Mouse (Mus musculus): Measurements from ENCODE around the gene Lypd1. TPM values are rescaled to one million over a fixed set of nuclear protein-coding genes. Genes with fewer than 3 reads are reported as not detected.
A peak's percentile ranks its signal among the peaks of the same experiment; 100 is the strongest.

Gene Lypd1
- 100 to 1,000 TPM in 1 of 2 experiments, 10 to 100 TPM in 1; 99.3 to 100 TPM for total RNA-seq (2021)

DNA sequence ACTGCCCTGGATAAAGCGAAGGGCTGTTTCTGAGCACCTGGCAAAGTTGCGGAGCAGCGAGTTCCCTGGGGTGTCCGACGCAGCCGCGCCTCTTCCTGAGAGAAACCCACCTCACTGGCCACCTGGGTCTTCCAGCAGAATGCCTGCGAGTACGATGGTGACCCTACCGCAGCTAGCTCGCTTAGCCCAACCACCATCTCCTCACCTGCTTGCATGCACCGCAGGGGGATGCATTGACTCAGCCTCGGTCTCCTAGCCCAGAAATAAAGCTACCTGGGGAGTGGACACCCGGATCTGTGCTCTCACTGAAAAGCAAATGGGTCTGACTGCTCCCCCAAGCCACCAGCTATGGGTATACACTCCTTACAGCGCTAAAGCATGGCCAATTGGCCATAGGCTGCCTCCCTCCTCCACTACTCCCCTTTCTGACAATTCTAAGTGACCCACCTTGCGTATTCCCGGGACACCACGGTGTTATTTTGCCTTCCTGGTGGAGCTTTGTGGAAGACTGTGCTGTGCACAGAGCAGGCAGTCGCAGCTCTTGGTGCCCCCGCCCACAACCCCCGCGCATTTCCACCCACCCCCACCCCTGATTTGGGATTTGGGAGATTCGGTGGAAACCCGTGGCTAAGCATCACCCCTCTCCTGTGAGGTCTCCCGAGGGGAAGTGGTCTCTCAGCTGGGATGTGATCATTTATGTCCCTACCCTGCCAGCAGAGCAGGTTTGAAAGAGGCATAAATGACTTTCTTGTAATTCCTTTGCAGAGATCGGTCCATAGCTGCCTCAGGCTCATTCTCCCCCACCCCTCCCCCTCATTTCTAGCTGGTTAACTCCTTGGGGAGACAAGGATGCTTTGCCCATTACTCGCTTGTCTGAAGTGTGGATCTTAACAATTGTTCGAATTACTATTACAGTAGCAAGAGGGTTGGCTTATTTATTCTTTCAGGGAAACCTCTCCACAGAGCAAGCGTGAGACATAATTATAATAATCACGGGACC is at the start of gene Lypd1:
TSS of gene Lypd1 (minus strand) at position 501 of the 1,000 bp plus-strand sequence.
- DNase-seq: no peak

DNA sequence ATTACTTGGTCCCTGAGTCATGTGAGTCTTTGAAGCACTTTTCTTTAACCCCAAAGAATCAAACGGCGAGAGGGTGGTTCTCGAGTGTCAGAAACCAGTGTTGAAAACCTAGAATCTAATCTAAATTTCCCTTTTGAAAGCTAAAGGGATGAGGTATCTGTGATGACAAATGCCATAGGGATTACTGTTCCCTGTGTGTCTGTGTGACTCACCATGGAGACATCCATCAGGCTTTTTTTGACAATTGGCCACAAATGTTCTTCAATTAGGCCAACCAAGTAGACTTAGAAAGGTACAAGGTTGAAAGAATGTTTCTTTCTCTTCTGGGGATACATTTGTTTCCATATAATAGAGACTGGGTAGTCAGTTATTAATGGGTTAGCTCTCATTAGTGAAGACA is 38.1 kb upstream of the Lypd1 start:
- DNase-seq: no peak

DNA sequence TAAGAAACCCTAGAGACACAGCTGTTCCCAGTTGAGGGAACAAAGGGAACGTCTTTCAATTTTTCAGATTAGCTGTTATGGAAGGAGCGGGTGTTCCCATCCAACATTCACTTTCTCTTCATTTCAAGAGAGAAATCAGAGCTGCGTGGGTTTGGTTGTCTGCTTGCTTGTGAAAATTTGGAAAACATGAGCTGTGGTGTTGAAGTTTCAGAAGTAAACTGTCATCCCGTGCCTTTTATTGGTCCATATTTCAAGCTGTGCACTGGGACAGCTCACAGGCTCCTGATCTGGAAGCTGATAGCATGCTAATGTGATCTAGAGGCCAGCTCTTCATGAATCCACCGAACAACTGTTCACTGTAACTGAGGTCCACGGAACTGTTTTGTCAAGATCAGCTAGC is 36.2 kb upstream of the Lypd1 start:
- DNase-seq: peak in 1 of 2 experiments; percentile 13

DNA sequence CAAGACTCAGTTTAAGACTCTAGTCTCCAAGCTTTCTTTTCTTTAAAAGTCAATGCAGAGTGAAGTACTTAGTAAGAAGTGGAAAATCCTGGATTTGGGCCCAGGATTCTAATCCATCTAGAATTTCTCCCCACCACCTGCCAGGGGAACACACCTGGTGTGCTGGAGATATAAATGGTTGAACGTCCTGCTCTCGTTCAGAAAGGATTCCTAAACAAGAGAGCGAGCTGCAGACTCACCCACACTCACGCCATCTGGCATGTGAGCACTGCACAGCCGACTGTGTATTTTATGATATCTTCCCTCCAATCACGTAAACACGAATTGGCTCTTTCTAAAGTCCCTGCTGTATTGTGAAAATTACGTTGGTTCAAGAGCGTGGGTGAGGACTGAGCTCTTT is 32.2 kb upstream of the Lypd1 start:
- DNase-seq: peak; percentile 56 to 62

DNA sequence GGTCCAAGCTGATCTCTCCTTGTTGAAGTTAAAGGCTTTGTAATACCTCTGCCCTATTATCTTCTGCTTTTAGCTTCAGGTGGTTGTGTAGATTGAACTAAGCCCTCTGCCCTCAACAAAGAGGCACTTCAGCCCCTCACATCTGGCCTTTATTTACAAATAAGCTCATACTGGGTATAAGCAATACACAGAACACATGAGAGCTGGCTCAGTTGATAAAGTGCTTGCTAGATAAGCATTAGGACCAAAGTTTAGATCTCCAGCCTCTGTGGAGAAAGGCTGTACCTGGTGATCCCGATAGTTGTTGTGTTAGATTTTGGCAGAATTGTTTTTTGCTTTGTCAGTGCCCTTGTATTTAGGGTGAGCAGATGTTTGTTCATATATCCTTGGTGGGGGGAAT is 30.4 kb upstream of the Lypd1 start:
- no peak for DNase-seq

DNA sequence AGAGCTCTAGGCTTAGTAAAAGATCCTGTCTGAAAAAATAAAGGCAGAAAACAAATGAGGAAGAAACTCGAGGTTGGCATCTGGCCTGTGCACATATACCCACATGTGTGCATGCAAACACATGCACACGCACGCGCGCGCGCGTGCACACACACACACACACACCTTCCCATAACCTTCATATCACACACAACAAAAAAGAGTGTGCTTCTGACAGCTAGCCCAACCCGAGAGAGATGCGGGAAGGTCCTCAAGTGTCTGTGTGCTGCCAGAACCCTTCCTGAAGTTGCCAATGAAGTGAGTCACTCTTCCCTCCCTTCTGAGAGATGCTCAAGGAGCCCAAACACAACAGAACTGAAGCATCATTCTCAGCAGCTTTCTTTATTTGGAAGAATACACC is 12.6 kb upstream of the Lypd1 start:
- DNase-seq: no peak

DNA sequence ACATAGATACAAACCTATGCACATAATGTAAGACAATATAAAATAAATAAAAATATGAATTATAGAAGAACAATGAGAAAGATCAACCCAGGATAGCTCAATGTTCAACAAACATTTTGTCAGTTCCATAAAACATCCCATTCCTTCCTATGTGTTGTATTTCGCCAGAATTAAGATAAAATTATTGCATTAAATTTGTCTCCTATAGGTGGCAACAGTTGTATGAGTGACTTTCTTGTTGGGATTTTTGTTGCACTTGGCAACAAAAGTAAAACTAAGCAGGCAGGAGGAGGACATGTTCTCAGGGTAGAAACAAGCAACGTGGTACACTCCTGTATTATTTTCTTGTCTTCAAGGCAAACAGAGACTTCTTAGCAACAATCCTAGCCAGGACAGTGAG is 10.2 kb upstream of the Lypd1 start:
- DNase-seq: no peak

DNA sequence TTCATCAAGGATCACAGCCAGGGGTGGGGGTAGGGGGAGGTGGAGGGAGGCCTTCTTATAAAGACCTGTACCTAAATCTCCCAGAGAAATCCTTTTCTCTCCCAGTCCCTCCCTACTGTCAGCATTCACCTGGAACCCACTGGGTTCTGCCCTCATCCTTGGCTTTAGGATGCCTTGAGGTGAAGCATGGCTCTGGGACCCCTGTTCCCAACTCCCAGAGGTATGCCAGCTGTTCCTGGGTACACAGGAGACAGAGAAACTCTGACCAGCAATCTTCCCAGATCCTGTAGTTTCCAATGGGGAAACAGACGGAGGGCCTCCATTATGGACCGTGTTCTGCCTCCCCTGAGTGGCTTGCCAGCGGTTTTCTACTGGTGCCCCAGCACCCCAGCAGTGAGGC is 7.8 kb upstream of the Lypd1 start:
- DNase-seq: no peak

DNA sequence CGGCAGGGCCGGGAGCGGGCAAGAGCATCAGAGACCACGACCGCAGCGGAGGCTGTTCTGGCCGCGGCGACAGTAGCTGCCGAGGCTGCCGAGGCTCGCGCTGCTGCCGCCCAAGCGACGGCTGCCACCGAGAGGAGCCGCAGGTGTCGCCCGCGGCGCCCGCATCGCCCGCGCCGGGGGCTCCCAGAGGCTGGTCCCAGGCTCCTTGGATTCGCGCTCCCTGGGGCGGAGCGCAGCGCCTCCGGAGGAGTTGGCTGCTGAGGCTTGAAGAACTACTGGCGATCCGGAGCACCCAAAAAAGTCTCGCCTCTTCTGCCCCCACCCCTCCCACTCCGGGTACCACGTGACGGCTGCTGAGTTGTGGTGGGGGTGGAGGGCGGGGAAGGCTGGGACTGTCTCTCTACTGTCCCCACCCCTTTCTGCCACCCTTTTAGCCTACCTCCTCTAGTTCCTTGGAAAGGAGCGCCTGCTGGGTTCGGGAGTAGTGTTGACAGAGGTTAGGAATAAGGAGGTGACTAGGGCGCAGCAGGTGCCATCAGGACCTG is 928 bp downstream of the Lypd1 start:
- peak; percentile 55 to 57 for DNase-seq

DNA sequence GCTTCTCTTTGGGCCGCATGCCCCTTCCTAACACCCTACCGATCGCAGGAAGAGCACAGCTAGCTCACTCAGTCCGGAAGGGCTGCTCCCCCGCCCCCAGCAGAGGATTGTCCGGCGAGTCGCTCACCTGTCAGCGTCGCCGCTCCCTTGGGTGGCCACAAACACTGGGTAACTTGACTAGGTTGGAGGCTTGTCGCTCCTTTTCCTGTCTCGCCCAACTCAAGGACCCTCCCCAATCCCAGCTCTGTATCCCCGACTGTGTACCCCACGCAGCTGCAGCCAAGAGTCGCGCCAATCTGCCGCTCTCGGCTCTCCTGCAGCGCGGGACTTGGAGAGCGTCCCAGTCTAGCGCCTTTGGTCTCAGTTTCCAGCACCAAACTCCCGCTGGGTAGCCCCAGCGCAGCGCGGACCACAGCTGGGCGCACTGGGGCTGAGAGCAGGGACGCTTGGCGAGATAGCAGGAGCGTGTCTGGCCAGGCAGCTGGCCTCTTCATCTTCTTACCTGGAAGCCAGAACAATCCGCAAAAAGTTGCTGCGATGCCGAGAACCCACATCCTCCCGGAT is 1.5 kb downstream of the Lypd1 start:
- peak; percentile 48 to 51 for DNase-seq

DNA sequence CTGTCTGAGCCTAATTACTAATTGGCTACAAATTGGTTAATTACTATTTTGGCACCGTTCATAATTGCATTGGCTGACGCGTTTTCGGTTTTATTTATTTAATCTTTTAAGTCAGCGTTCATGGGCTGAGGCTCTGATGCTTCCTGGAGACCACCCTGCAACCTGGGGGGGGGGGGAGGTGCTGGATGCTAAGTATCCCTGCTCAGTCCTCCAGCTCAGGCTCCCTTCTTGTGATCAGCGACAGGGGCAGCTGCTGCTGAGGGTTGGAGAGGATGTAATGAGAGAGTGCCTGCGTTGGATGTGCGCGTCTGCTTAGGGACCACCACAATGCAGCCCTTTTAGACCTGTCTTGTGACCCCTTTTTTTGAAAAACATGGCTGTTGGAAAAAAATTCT is 2.0 kb downstream of the Lypd1 start:
- no peak for DNase-seq

DNA sequence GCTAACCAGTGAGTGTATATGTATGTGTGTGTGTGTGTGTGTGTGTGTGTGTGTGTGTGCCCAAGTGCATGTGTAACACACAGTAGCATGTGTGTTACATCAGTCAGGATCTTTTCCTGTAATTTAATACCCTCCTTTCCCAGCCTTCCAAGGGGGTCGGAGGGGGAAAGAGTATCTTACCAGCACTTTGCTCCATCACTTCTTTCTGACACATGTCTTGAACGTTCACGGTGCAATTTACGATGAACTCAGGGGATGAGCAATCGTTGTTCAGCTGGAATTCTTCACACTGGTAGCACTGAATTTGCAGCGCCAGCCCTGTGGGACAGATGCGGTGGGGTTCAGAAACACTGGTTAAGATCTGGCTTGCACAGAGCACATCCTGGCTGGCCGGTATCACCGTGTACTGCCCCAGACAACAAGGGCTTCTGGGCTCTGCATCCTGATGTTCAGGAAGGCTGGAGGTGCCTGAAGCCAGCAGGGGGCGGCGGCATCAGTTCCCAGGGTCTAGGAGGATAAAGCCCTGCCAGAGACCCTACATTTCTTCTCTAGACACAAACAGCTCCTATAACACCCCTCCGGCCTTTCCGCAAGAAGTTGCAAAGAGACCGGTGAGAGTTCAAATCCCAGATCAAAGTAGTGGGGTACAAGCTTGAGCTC is 2.6 kb downstream of the Lypd1 start:
- DNase-seq: peak; percentile 26 to 30

DNA sequence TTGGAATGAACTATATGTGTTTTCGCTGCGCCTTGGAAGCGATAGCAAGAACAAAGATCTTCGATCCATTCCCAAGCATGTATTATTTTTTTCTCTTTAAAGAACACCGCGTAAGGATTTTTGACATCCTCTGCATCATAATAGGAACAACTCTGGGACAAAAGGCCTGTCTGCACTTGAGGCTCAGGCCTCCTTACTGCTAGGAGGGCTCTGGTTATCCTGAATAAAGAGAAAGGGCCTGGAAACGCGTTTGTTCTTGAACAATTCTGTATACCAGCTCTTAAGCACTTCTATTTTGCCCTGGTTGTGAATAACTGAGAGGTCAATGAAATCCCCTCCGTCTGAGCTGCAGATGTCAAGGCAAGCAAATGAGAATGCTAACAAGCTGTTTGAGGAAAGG is 19.7 kb downstream of the Lypd1 start:
- DNase-seq: no peak

DNA sequence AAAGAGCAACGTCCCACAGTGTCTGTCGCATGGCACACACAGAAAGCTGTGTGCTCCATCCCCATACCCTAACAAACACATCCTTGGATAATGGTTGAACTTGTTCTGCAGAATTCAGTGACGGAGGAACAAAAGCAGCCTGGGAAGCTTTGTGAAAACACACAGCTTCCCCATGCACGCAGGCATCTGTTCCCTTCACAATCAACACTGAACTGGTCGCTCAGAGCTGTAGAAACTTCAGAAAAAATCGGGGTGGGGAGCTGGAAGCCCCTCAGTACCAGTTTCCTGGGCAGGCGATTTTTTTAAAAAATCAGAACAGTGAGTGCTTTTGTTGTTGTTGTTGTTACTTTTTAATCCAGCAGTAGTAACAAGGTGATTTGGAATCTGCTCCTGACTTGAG is 42.8 kb downstream of the Lypd1 start:
- DNase-seq: no peak

DNA sequence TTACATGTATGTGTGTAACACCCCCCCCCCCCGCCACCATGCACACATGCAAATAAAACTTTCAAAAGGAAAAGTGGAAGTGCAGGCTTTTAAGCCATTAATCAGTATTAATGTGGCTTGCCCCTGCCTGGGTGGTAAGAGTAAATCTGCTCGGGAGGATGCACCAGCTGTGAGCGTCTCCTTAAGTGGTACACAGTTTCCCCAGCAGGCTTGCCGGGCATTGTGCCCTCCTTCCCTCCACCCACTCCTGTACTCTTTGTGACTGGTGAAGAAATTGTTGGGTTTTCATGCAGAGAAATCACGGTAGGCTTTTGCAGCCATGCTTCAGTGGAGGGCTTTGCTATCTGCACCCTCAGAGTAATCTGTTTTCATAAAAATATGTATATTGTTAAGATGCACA is 54.3 kb downstream of the Lypd1 start:
- peak in 1 of 2 experiments; percentile 35 for DNase-seq

DNA sequence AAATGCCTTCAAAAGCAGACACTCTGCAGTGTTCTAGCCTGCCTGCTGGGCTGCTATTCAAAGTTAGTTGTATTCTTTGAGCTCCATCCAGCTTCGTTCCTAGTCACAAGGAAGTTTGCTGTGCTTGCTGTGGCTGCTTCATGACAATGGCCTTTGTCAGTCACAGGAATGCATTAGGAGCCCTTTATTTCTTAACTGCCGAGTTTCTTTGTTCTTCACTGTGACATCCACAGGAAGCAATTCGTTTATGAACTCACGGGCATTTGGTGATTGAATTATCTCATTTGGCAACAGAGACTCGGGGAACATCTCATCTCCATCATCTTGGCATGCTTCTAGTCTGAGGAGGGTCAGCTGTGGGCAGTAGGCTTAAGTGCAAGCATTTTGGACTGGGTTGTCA is 58.3 kb downstream of the Lypd1 start:
- DNase-seq: no peak

DNA sequence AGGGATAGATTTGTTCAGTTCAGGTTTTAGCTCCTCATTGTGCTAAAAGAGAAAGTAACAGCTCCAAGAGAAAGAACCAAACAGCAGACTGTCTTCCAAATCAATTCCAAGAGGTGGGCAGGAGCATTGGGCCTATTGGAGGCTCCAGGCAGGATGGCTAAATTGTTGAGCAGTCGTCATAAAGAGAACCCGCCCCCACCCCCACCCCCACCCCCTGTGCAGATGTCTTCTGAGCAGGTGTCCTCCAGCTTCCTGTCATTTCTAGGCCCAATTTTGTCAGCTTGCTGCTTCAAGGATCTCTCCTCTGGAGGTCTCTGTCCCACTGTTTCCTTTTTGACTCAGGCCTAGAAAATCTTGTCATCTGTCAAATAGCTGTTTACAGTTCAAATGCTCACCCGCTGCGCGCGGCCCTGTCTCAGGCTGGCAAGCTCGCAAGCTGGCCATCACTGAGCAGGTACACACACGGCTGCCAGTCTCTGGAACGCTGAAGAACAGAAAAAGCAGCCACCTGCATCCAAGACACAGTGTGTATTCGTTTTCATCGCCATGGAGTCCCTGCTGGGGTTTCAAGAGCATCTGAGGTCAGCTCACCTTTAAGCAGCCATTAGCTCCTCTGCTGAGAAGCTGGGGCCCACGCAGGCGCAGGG is 73.0 kb downstream of the Lypd1 start:
- DNase-seq: no peak

DNA sequence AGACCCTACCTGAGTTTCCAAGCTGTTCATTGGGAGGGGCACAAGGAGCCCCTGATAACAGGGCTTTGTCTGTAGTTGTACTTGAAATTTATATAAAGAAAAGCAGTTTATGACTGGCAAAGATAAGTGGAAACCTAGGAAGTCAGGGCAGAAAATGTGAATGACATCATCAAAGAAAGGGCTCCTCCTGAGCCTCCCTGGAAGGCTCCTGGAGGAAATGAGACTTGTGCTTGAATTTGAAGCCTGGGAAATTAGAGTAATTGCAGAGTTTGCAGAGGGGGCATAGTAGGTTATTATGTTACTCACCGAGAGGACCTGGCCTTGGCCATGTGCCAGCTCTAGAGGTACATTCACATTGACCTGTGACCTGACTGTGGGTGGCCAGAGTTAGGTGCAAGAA is 75.4 kb downstream of the Lypd1 start:
- no peak for DNase-seq

DNA sequence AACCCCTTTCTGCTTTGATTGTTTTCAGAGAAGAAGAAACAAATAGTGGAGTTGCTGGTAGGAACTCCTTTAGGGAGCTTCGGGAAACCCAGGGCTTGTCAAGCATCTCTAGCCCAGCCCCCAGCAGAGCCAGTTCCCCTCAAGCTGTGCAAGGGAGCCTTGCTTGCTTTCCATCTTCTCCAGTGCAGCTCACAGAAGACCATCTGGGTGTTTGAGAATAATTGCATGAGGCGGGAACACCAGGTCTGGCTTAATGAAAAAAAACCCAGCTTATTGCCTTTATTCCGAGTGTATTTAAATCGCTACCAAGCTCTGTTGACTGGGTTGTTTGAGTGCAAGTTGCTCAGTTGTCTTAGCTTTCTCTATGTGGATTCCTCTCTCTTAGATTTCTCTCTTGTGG is 89.3 kb downstream of the Lypd1 start:
- DNase-seq: peak; percentile 42 to 49

DNA sequence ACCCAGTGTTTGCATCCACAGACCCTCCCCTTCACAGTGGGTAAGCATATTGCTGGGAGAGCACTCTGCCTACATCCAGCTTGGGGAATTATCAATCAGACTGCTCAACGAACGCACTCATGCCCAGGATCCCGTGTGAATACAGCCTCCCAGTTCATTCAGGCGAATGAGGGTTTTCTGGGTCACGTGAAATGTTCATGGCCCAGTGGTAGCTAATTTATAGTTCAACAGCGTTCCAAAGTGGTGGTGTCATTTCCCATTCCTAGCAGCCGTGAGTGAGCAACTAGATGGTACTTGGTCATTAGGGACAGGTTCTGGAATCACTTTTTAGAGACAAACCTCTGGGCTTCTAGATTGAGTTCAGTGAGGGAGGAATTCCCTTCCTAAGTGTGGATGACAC is 91.8 kb downstream of the Lypd1 start:
- DNase-seq: no peak

Measured in layer of hippocampus, postnatal 36 days (tissue).